Mouse (Mus musculus) kidney, adult 8-10 months (tissue): Measurements from ENCODE around the gene Bsg.

Experiments
- DNase-seq, 2 experiments: peaks; one replicate each; pipeline ENCODE4 v3.0.0; 2022

Gene Bsg

GRCm38 (mm10) chr10:79704065-79704969 is at the start of gene Bsg:
TSS of gene Bsg (plus strand) at chr10:79704491.
- DNase-seq = peak; percentile 99

- DNase-seq = no peak
Measured at GRCm38 (mm10) chr10:79654946-79655395, 49.3 kb upstream of the Bsg start.

DNA sequence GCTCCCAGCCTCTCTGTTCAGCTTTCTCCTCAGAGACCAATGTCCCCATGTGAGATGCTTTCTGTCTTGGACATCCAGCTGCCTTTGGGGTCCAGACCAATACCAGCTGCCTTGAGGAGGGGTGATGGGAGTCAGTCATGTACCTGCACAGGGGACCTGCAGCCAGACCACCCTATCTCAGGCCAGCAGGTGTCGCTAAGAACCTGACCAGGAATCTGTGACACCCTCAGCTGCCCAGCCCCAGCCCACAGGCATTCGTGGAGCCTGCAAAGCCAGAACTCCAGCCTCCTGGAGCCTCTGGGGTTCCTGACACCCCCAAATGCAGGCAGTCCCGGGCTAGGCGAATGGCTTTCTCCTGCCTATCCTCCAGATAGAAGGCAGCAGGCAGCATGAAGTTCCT is 45.5 kb upstream of the Bsg start:
- no peak for DNase-seq

DNA sequence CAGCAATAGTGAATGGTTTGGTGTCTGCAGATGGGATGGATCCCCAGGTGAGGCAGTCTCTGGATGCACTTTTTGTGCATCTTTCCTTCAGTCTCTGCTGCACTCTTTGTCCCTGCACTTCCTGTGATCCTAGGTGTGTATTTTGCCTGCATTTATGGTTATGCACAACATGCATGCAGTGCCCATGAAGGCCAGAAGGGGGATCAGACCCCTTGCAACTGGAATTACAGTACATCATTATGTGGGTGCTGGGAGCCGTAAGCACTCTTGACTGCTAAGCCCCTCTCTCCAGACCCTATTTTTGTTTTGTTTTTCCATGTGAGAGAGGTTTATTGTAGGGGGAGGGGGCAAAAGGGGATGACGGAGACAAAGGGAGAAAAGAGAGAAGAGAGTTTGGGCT is 44.0 kb upstream of the Bsg start:
- no peak for DNase-seq

DNA sequence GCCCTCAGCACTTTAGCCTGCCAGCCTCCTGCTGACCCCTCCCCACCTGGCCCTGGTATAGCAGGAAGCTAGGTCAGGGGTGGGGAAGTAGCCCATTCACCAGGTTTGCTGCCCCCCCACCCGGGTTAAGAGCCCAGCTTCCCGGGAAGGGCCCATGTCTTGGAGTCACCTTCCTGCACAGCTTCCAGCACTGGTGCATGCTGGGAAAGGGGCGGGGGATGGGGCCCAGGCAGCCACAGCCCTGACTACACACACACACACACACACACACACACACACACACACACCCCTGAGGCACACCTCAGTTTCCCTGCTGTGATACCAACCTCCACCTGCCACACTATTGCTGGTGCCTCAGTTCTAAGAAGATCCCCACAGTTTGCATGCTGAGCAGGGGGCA is 42.4 kb upstream of the Bsg start:
- no peak for DNase-seq

DNA sequence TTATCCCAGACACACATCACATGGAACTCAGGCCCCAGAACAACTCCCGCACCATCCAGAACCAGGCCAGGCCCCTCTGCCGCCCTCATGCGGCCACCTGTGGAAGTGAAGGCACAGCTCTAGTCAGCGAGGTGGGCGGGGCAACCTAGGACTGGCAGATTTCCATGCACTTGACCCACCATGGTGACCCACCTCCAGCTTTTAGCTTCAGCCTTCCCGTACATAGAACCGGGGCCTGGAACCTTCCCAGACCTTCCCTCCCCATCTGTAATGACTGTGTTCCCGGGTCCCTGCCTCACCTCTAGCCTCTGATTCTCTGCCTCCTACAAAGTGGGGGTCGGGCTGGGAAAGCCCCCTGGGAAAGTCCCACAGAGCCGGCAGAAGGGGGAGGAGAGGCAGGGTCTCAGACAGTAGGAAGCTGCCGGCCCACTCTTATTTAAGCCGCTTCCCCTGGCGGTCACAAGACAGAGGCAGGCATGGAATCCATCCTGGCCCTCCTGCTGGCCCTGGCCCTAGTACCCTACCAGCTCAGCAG is 40.1 kb upstream of the Bsg start, which contains the start of gene Madcam1:
TSS of gene Madcam1 (plus strand) at position 429 of the 535 bp plus-strand sequence.
- DNase-seq = peak in 1 of 2 experiments; percentile 75

DNA sequence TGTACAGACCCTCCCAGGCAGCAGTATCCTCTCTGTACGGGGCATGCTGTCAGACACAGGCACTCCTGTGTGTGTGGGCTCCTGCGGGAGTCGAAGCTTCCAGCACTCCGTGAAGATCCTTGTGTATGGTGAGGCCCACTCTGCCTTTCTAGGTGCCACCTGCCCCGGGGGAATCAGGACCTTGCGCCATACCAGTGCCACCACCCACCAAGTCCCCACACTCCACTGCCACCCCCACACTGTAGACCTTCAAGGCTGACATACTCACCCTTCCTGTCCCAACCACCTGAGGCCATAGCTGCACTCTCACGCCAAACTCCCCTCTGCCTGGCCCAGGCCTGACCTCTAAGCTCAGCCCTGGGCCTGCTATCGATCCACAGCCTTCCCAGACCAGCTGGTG is 39.2 kb upstream of the Bsg start:
- DNase-seq = no peak

DNA sequence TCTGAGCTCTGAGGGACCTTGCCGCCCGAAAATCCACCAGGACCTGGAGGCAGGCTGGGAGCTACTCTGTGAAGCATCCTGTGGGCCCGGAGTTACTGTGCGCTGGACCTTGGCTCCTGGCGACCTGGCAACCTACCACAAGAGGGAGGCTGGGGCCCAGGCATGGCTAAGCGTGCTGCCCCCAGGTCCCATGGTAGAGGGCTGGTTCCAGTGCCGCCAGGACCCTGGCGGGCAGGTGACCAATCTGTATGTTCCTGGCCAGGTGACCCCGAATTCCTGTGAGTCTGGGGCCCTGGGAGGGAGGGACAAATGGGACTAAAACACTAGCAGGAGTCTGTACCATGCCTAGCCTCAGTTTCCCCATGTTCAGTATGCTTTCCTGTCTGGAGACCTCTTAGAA is 37.8 kb upstream of the Bsg start:
- DNase-seq = no peak

- no peak for DNase-seq
Measured at GRCm38 (mm10) chr10:79668076-79668475, 36.2 kb upstream of the Bsg start.

DNA sequence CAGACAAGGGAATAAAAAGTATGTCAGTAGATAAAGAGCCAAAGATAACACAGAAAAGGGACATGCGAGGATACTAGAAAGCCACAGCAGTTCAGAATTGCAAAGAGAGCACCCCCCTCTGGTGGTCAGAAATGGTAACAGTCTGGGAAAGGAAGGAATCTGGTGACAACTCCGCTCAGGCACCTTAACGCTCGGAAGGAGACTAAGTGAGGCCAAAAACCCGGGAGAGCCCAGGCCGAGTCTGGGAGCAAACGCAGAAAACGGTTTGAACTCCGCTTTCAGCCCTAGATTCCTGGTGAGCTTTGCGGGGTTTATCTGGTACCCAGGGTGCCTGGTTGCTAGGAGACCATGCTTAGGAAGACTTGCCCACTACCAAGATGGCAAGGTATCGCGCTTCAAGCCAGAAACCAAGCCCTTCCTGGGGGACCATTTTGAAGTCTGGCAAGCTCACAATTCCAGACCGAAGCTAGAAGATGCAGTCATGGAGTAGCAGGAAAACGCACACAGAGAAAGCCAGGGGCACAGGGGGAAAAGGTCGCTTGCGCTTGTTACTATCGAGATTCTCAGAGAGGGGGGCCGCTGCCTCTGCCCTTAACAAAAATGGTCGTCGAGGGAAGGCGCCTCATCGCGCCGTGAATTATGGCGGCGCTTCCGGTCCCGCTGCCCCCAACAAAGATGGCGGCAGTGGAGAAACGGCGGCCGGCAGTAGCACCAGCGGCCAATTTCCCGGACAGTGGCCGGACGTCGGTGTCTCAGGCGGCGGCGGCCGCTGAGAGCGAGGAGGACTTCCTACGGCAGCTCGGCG is 35.3 kb upstream of the Bsg start, which contains the start of gene Tpgs1:
TSS of gene Tpgs1 (plus strand) at position 599 of the 805 bp plus-strand sequence.
- peak; percentile 90 for DNase-seq

GRCm38 (mm10) chr10:79669576-79670057 is 34.7 kb upstream of the Bsg start:
- peak; percentile 54 to 70 for DNase-seq

GRCm38 (mm10) chr10:79670071-79670888 is 34.0 kb upstream of the Bsg start:
- DNase-seq = no peak

DNA sequence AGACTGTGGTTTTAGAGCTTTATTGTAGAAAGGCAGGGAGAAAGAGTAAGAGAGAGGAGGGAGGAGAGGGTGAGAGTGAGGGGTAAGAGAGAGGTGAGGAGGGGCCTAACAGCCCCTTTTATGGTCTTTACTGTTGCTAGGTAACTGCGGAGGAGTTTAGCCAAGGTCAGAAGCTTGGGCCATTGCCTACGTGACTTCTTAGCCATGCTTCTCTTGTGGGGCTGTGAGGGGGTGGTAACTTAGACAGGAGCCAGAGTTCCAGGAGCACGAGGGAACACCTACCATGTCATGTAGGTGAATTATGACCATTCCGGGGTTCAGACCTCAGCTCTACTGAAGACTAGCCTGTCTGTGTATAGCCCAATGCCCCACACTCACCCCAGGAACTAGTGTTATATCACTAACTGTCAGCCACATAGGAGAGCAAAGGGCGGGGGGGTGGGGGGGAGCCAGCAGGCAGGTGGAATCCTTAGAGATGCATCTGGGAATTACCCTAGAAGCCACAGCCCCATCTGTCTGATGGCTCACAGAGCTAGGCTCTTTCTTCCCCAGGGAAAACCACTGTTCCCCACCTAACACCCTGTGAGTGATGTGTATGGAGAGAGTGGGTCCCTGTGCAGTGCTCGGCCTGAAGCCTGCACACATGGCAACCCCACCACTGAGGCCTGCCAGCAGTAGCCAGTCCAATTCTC is 32.7 kb upstream of the Bsg start:
- DNase-seq = no peak

- no peak for DNase-seq
Measured at GRCm38 (mm10) chr10:79672088-79672455, 32.2 kb upstream of the Bsg start.

- DNase-seq = no peak
Measured at GRCm38 (mm10) chr10:79673054-79673453, 31.2 kb upstream of the Bsg start.

DNA sequence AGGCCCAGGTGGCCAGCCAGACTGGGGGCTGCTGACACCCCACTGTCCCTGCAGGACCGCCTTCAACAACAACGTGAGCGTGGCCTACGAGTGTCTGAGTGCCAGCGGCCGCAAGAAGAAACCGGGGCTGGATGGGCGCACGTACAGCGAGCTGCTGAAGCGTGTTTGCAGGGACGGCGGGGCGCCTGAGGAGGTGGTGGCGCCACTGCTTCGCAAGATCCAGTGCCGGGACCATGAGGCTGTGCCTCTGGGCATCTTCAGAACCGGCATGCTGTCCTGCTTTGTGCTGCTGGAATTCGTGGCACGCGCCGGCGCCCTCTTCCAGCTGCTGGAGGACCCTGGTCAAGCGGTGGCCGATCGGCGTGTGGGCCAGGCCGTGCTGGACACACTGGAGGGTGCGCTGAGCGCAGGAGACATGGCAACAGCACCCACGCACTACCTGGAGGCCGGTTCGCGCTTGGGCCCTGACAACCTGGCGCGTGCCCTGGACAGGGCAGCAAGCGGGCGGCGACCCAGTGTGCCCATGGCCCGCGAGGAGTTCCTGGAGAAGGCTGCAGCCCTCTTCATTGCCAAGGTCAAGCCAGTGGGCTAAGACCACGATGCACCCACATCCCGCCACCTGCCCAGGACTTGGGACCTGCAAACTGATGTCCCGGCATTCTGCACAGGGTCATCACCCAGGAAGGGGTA is 28.8 kb upstream of the Bsg start:
- DNase-seq = no peak

DNA sequence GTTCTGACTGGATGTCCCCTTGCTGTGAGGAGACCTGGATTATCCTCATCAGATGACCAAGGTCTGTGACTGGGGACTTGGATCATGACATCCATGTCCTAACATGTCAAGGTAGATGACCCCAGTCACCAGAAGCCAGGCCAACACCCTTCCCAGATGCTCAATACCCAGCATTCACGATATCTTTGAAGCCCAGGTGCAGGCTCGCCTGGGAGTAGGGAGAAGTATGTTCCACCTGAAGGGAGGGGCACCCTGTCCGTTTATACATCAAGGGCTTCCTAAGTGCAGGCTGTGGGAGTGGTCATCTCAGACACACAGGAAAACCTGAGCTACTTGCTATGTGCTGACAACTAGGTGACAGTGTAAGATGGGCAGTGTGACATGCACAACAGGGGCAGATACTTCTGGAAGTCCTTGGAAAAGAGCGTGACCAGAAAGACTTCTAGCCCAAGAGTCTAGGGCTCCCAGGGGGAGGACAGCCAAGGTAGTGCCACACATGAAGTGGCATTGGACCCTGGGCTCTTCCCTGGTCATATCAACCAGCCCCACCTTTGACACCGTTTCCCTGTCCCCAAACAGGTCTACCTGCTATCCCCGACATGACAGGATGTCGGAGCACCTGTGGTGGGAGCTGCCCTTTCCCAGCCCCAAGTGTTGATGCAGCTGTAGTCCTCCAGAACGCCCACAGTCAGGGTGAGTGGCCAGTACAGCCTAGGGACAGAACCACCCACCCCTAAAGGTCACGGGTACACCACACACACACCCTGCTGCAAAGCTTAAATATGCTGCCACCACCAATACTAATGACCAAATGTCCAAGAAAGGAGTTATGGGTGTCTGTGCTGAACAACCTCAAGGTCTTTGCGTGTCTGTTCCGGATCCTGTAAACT is 23.4 kb upstream of the Bsg start:
- DNase-seq = no peak

DNA sequence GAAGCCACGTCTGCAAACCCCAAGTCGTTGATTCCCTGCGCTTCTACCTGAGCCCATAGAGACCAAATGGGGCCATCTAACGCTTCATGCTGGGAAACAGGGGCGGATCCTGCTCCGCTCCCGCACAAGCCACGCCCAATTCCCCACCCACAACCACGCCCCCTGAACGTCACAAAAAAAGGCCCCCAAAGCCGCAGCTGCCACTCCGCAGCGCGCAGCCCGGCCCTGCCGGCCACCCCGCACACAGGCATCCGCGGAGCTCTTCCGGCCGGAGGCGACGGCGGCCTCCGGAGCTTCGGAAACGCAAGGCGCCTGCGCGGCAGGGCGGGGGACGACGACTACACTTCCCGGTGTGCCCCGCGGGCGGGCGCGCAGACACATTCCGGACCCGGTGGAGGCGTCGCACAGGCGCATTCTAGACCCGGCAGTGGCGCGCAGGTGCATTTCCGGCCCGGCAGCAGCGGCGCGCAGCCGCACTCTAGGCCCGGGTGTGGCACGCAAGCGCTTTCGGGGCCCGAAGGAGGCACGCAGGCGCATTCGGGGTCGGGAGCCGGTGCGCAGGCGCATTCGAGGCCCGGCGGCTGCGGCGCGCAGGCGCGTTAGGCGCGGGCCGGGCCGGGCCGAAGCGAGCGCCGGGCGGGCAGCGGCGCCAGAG is 22.6 kb upstream of the Bsg start, which contains the start of gene Cdc34:
TSS of gene Cdc34 (plus strand) at position 605 of the 655 bp plus-strand sequence.
- peak; percentile 99 to 100 for DNase-seq

- DNase-seq = no peak
Measured at GRCm38 (mm10) chr10:79682551-79682915, 21.8 kb upstream of the Bsg start.
